Mouse (Mus musculus): ENCODE data around the gene Abcc6. TPM values are rescaled to one million over a fixed set of nuclear protein-coding genes. Genes with fewer than 3 reads are reported as not detected.

The Abcc6 gene
- polyA plus RNA-seq, 1 experiment from 2014 or later = 0.56 TPM

DNA sequence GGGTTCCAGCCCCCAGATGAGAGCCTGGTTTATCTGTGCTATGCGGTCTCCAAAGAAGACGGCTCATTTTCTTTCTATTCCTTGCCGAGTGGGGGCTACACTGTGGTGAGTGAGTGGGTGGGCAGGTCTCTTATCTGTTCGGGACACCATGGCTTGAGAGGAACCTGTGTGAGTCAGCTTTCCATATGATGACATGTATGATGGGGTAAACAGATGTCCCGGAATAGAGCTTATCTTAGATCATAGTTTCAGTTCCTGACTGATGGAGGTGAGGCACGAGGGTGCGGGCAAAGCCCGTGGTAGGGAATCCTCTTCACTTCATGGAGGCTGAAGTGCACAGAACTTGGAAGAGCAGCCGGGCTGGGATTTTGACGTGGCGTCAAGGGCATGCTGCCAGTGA, 15.8 kb upstream of the Abcc6 start:
- 95% methylated on average over 11 of the region's 11 CpGs for WGBS
- H3K4me1 ChIP-seq = no peaks in the 10 kb centered on the region
- no peaks in the 10 kb centered on the region for H3K9me3 ChIP-seq (replicated peaks)
- H3K36me3 ChIP-seq = peaks cover 78% of the 10 kb centered on the region
- no peak overlapping the region for H3K4me3 ChIP-seq (replicated peaks)
- no peak overlapping the region for H3K27ac ChIP-seq (replicated peaks)
- H3K27me3 ChIP-seq (replicated peaks) = no peaks in the 10 kb centered on the region
- H3K9ac ChIP-seq (replicated peaks) = no peak overlapping the region
- no peak overlapping the region for H3K4me2 ChIP-seq
- ATAC-seq (ENCODE audit: low FRiP score) = no peak

- H3K4me3 ChIP-seq (replicated peaks) = no peak overlapping the region
- H3K9ac ChIP-seq (replicated peaks) = no peak overlapping the region
- H3K27me3 ChIP-seq (replicated peaks) = no peaks in the 10 kb centered on the region
- no peak overlapping the region for H3K4me2 ChIP-seq
- WGBS = 96% methylated on average over 10 of the region's 10 CpGs
- no peaks in the 10 kb centered on the region for H3K9me3 ChIP-seq (replicated peaks)
- ATAC-seq (ENCODE audit: low FRiP score) = no peak
- H3K27ac ChIP-seq (replicated peaks) = no peak overlapping the region
- peaks cover 77% of the 10 kb centered on the region for H3K36me3 ChIP-seq
- H3K4me1 ChIP-seq = no peaks in the 10 kb centered on the region
Measured at GRCm38 (mm10) chr7:46044106-46044505, 14.0 kb upstream of the Abcc6 start.

- Histone ChIP-seq H3K27me3 (replicated peaks) (no peaks in the 10 kb centered on the region), H3K9me3 (replicated peaks) (no peaks in the 10 kb centered on the region), H3K27ac (replicated peaks) (no peak overlapping the region), H3K36me3 (peaks cover 58% of the 10 kb centered on the region), H3K4me1 (peaks cover 17% of the 10 kb centered on the region), H3K9ac (replicated peaks) (no peak overlapping the region), H3K4me3 (replicated peaks) (no peak overlapping the region), H3K4me2 (no peak overlapping the region)
- 65% methylated on average over 2 of the region's 2 CpGs for WGBS
- no peak for ATAC-seq (ENCODE audit: low FRiP score)
Measured at GRCm38 (mm10) chr7:46039873-46040272, 9.8 kb upstream of the Abcc6 start.

GRCm38 (mm10) chr7:46037433-46037832, 7.3 kb upstream of the Abcc6 start:
- Histone ChIP-seq H3K4me2 (no peak overlapping the region), H3K4me3 (replicated peaks) (no peak overlapping the region), H3K9ac (replicated peaks) (no peak overlapping the region), H3K27me3 (replicated peaks) (no peaks in the 10 kb centered on the region), H3K27ac (replicated peaks) (no peak overlapping the region), H3K4me1 (peaks cover 26% of the 10 kb centered on the region), H3K9me3 (replicated peaks) (no peaks in the 10 kb centered on the region), H3K36me3 (peaks cover 35% of the 10 kb centered on the region)
- WGBS = 93% methylated on average over 6 of the region's 6 CpGs
- ATAC-seq (ENCODE audit: low FRiP score) = no peak

DNA sequence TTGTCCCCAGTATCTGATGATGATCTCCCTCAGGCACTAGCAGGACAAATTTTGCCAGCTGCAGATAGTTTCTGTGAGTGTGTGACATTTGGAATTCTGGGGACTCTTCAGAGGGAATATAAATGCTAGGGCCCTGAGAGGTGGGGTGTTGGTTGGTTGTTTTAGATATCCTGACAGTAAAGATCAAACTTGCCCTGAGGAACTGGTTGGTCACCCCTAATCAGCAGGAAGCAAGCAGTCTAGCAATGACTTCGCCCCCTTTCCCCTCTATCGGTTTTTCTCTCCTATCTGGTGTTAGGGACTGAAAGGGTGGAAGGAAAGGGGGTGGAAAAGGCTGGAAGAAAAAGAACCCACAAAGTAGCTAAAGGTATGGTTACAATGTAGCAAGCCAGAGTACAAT, 5.4 kb upstream of the Abcc6 start:
- Histone ChIP-seq H3K4me1 (peaks cover 26% of the 10 kb centered on the region), H3K27me3 (replicated peaks) (0 out of 2 replicates have a peak, but pooled peaks cover 4% of the 10 kb centered on the region), H3K9ac (replicated peaks) (no peak overlapping the region), H3K27ac (replicated peaks) (no peak overlapping the region), H3K9me3 (replicated peaks) (no peaks in the 10 kb centered on the region), H3K4me3 (replicated peaks) (no peak overlapping the region), H3K36me3 (peaks cover 19% of the 10 kb centered on the region; the same call in 1 of the 2 replicates), H3K4me2 (peak overlapping the region; percentile 88; the same call in 1 of the 2 replicates)
- no peak for ATAC-seq (ENCODE audit: low FRiP score)
- 96% methylated on average over 2 of the region's 2 CpGs for WGBS

- Histone ChIP-seq H3K36me3 (peaks cover 19% of the 10 kb centered on the region; the same call in 1 of the 2 replicates), H3K4me1 (peaks cover 26% of the 10 kb centered on the region), H3K4me2 (peak overlapping the region; percentile 88), H3K9me3 (replicated peaks) (no peaks in the 10 kb centered on the region), H3K9ac (replicated peaks) (peak overlapping the region; percentile 33; the same call in 1 of the 2 replicates), H3K27ac (replicated peaks) (no peak overlapping the region), H3K4me3 (replicated peaks) (0 out of 2 replicates have a peak overlapping the region, but pooled peaks have one; percentile 97), H3K27me3 (replicated peaks) (0 out of 2 replicates have a peak, but pooled peaks cover 4% of the 10 kb centered on the region)
- no peak for ATAC-seq (ENCODE audit: low FRiP score)
- 81% methylated on average over 2 of the region's 2 CpGs for WGBS
Measured at GRCm38 (mm10) chr7:46034991-46035390, 4.9 kb upstream of the Abcc6 start.

GRCm38 (mm10) chr7:46033870-46034337, 3.8 kb upstream of the Abcc6 start:
- H3K9ac ChIP-seq (replicated peaks) = peak overlapping the region; percentile 86
- H3K36me3 ChIP-seq = peaks cover 11% of the 10 kb centered on the region; the same call in 1 of the 2 replicates
- H3K4me1 ChIP-seq = peaks cover 24% of the 10 kb centered on the region
- under 1% methylated on average over 35 of the region's 35 CpGs for WGBS
- peak overlapping the region; percentile 88 for H3K4me2 ChIP-seq
- H3K27me3 ChIP-seq (replicated peaks) = 0 out of 2 replicates have a peak, but pooled peaks cover 4% of the 10 kb centered on the region
- no peaks in the 10 kb centered on the region for H3K9me3 ChIP-seq (replicated peaks)
- ATAC-seq (ENCODE audit: low FRiP score) = peak; percentile 68
- peak overlapping the region; percentile 97 for H3K4me3 ChIP-seq (replicated peaks)
- peak overlapping the region; percentile 68 for H3K27ac ChIP-seq (replicated peaks)

DNA sequence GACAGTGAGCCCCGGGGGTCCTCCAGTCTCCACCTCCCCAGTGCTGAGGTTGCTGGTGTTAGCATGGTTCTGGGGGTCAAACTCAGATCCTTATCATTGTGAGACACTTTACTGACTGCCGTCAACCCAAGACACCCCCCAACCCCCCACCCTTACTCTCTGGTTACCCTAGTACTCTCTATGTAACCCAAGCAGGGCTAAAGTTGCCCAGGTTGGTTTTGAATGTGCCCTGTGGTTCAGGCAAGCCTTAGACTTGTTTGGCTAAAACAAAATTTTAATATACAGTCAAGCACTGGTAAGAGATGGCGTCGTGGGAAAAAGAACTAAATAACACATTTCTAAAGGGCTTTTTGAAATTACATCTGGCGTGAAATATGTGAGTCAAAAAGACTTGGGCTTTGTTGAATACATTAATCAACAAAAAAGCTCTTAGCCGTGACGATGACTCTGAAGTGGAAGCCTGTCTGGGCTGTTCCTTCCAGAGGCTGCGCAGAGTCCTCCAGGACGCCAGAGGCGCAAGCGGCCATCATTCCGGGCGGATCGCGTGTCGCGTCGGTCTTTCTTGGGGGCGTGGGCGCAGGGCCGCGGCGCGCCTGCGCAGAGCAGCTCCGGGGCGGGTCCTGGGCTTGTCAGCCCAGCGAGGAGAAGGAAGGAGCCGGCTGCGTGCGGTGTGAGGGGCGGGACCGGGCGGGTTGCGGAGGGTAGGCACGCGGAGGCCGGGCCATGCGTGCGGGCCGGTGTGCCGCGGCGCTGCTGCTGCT, 3.2 kb upstream of the Abcc6 start, which contains the start of gene Nomo1:
Gene Nomo1 (plus strand): TSS at position 590 of the 761 bp plus-strand sequence.
- WGBS = 6% methylated on average over 42 of the region's 44 CpGs
- peak within 1 kb of the TSS; percentile 68 for H3K27ac ChIP-seq (replicated peaks)

DNA sequence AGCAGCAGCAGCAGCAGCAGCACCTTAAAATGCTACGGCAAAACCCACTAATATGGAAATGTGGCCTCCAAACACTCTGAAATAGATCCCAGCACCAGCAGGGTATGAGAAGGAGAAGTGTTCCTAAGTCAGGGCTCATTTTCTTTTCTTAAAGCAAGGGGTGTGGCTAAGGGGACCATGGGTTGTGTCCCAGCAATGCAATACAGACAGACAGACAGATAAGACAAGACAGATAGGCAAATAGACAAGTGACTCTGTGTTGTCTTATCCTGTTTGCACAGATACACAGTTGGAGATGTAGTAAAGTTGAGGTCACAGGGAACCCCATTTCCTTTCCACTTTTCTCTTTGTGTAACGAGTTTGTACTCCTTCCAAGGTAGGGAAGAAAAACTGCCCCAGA, 973 bp upstream of the Abcc6 start:
- Histone ChIP-seq H3K4me2 (no peak overlapping the region), H3K27ac (replicated peaks) (no peak overlapping the region), H3K4me3 (replicated peaks) (no peak overlapping the region), H3K27me3 (replicated peaks) (0 out of 2 replicates have a peak, but pooled peaks cover 4% of the 10 kb centered on the region), H3K9ac (replicated peaks) (no peak overlapping the region), H3K36me3 (no peaks in the 10 kb centered on the region), H3K9me3 (replicated peaks) (no peaks in the 10 kb centered on the region), H3K4me1 (peaks cover 20% of the 10 kb centered on the region)
- no peak for ATAC-seq (ENCODE audit: low FRiP score)
- WGBS = 81% methylated on average over 2 of the region's 2 CpGs

More for the DNA sequence above, 3.2 kb upstream of the Abcc6 start, which contains the start of gene Nomo1:
- H3K9ac ChIP-seq (replicated peaks) = peak within 1 kb of the TSS; percentile 86
- peak within 1 kb of the TSS; percentile 97 for H3K4me3 ChIP-seq (replicated peaks)
- peak within 1 kb of the TSS; percentile 88 for H3K4me2 ChIP-seq
- no peaks in the 10 kb centered on the region for H3K9me3 ChIP-seq (replicated peaks)
- ATAC-seq (ENCODE audit: low FRiP score) = peak; percentile 97
- H3K4me1 ChIP-seq = peaks cover 21% of the 10 kb centered on the region
- peaks cover 5% of the 10 kb centered on the region; the same call in 1 of the 2 replicates for H3K36me3 ChIP-seq
- H3K27me3 ChIP-seq (replicated peaks) = 0 out of 2 replicates have a peak, but pooled peaks cover 4% of the 10 kb centered on the region

DNA sequence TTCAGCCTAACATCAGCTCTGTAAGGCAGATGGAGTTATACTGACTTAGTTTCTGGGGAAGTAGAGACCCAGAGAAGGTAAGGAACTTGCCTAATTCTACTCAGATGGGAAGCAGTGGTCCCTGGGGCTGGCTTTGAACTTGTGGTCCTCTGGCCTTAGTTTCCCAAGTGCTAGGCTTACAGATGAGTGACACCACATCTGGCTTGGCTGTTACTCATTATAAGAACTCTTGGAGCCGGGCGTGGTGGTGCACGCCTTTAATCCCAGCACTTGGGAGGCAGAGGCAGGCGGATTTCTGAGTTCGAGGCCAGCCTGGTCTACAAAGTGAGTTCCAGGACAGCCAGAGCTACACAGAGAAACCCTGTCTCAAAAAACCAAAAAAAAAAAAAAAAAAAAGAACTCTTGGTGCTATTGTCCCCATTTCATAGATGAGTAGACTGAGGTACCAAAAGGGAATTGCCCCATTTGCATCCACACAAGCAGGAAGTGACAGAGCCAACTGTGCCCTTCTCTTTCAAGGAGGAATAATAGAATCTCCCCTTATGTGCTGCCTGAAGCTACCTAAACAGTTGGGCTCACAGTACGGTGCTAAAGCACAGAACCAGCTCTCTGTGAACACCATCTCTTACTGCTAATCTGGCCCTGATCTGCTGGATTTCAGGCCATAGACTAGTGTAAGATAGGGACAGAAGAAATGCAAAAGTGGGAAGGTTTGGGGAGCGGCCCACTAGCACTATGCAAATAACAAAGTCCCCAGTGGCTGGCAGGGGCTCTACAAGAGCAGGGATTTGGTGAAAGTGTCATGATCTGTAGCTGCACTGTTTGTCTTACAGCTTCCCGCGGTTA, 580 bp downstream of the Abcc6 start:
- 76% methylated on average over 9 of the region's 9 CpGs for WGBS
- Histone ChIP-seq H3K4me3 (replicated peaks) (no peak overlapping the region), H3K9me3 (replicated peaks) (no peaks in the 10 kb centered on the region), H3K4me2 (0 out of 2 replicates have a peak overlapping the region, but pooled peaks have one; percentile 2), H3K4me1 (peaks cover 5% of the 10 kb centered on the region), H3K27me3 (replicated peaks) (0 out of 2 replicates have a peak, but pooled peaks cover 4% of the 10 kb centered on the region), H3K9ac (replicated peaks) (no peak overlapping the region), H3K27ac (replicated peaks) (no peak overlapping the region), H3K36me3 (no peaks in the 10 kb centered on the region)
- ATAC-seq (ENCODE audit: low FRiP score) = no peak

GRCm38 (mm10) chr7:46028681-46029080, 1.4 kb downstream of the Abcc6 start:
- Histone ChIP-seq H3K9me3 (replicated peaks) (no peaks in the 10 kb centered on the region), H3K27ac (replicated peaks) (no peak overlapping the region), H3K27me3 (replicated peaks) (0 out of 2 replicates have a peak, but pooled peaks cover 4% of the 10 kb centered on the region), H3K9ac (replicated peaks) (no peak overlapping the region), H3K4me1 (no peaks in the 10 kb centered on the region), H3K4me3 (replicated peaks) (no peak overlapping the region), H3K4me2 (no peak overlapping the region), H3K36me3 (no peaks in the 10 kb centered on the region)
- 92% methylated on average over 10 of the region's 10 CpGs for WGBS
- ATAC-seq (ENCODE audit: low FRiP score) = no peak

All from neural tube, embryonic 15.5 days (tissue).